Mouse (Mus musculus): ENCODE data around the gene Tmx2. TPM values are rescaled to one million over a fixed set of nuclear protein-coding genes. Genes with fewer than 3 reads are reported as not detected.
A peak's percentile ranks its signal among the peaks of the same experiment; 100 is the strongest.

Gene Tmx2
- polyA plus RNA-seq, 1 experiment from 2014 or later = 125 TPM

DNA sequence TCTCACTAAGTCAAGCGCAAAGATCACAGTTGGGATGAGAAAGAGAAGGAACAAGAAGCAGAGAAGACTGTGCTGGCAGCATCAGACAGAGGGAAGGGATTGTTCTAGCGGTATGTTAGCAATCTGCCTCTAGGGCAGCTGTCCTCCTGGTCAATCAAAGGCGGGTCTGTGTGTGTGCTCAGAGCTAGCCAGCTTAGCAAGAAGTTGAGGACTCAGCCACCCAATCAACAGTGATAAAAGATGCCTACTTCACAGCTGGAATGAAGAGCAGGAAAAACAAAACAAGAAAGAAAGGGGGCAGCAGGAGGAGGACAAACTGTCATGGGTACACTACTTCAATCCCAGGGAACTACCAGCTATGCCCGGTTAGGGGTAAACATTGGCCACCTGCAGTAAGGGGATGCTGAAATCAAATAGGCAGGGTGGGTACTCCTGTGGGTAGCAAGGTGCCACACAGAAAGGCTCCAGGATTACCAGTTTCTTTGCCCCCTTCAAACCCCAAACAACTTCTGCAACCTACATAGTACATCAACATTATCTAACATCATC lies 43.9 kb downstream of the Tmx2 start:
- H3K4me1 ChIP-seq (ENCODE audit: control insufficient read depth, insufficient read depth, low read length) = peaks cover 60% of the 10 kb centered on the region
- no peaks in the 10 kb centered on the region for H3K9me3 ChIP-seq (replicated peaks; ENCODE audit: control insufficient read depth, low read length)
- peak overlapping the region; percentile 58 for H3K9ac ChIP-seq (ENCODE audit: low read length)

DNA sequence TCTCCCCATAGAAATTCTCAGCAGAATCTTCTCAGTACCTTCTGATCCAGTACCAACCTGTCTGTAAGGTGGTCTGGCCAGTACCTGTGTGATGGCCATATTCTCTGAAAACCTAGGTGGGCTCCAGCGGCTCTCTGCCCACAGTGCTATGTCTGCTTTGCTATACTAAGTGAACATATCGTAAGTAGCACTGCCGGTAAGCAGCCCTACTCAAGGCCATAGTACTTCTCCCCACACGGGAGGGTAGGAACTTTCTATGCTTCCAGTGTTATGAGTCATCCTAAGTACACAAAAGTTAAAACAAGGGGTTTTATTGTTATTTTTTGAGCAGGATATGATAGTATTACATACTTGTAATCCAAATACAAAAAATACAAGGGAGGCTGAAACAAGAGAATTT lies 44.9 kb downstream of the Tmx2 start:
- peak overlapping the region; percentile 15 for H3K4me3 ChIP-seq (replicated peaks; ENCODE audit: low read length)
- peak overlapping the region; percentile 24; the same call in 1 of the 2 replicates for H3K9ac ChIP-seq (ENCODE audit: low read length)
- H3K36me3 ChIP-seq (ENCODE audit: control insufficient read depth, insufficient read depth, low read length) = 0 out of 2 replicates have a peak, but pooled peaks cover 2% of the 10 kb centered on the region
- H3K9me3 ChIP-seq (replicated peaks; ENCODE audit: control insufficient read depth, low read length) = no peaks in the 10 kb centered on the region
- ATAC-seq (ENCODE audit: insufficient read depth, low FRiP score) = peak; percentile 19; the same call in 1 of the 2 replicates
- H3K27me3 ChIP-seq (ENCODE audit: control insufficient read depth, insufficient read depth, low read length) = no peaks in the 10 kb centered on the region
- H3K27ac ChIP-seq (ENCODE audit: low read length) = peak overlapping the region; percentile 96
- WGBS = 39% methylated on average over 4 of the region's 4 CpGs
- peaks cover 58% of the 10 kb centered on the region for H3K4me1 ChIP-seq (ENCODE audit: control insufficient read depth, insufficient read depth, low read length)
- peak overlapping the region; percentile 53 for H3K4me2 ChIP-seq (ENCODE audit: low read depth, low read length)

More for the DNA sequence above, 43.9 kb downstream of the Tmx2 start:
- H3K4me2 ChIP-seq (ENCODE audit: low read depth, low read length) = peak overlapping the region; percentile 53
- WGBS = 24% methylated on average over 4 of the region's 4 CpGs
- no peaks in the 10 kb centered on the region for H3K27me3 ChIP-seq (ENCODE audit: control insufficient read depth, insufficient read depth, low read length)
- H3K4me3 ChIP-seq (replicated peaks; ENCODE audit: low read length) = peak overlapping the region; percentile 26
- no peak for ATAC-seq (ENCODE audit: insufficient read depth, low FRiP score)
- peak overlapping the region; percentile 96 for H3K27ac ChIP-seq (ENCODE audit: low read length)
- no peaks in the 10 kb centered on the region for H3K36me3 ChIP-seq (ENCODE audit: control insufficient read depth, insufficient read depth, low read length)

DNA sequence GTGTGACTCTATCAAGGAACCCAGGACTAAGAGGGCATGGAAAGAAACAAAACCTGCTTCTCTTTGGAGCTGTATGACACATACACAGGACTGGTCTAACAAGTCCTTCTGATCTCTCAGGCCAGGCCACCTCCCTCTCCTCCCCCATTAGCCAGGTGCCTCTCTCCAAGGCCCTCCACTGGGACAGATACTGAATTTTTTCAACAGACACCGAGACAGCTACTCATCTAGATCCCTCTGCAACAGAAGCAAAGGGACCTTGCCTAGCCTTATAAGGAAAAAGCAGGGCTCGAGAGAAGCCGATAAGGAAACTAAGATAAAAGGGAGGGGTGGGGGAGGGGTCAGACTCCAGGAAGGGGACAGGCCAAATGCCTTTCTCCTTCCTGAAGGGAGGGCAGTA lies 45.9 kb downstream of the Tmx2 start:
- peak overlapping the region; percentile 39 for H3K4me2 ChIP-seq (ENCODE audit: low read depth, low read length)
- H3K27me3 ChIP-seq (ENCODE audit: control insufficient read depth, insufficient read depth, low read length) = no peaks in the 10 kb centered on the region
- H3K4me3 ChIP-seq (replicated peaks; ENCODE audit: low read length) = 0 out of 2 replicates have a peak overlapping the region, but pooled peaks have one; percentile 4
- H3K4me1 ChIP-seq (ENCODE audit: control insufficient read depth, insufficient read depth, low read length) = peaks cover 51% of the 10 kb centered on the region
- H3K9me3 ChIP-seq (replicated peaks; ENCODE audit: control insufficient read depth, low read length) = no peaks in the 10 kb centered on the region
- peak overlapping the region; percentile 96 for H3K27ac ChIP-seq (ENCODE audit: low read length)
- H3K9ac ChIP-seq (ENCODE audit: low read length) = 0 out of 2 replicates have a peak overlapping the region, but pooled peaks have one; percentile 5
- peak; percentile 71 for ATAC-seq (ENCODE audit: insufficient read depth, low FRiP score)
- 0 out of 2 replicates have a peak, but pooled peaks cover 2% of the 10 kb centered on the region for H3K36me3 ChIP-seq (ENCODE audit: control insufficient read depth, insufficient read depth, low read length)
- WGBS = 10% methylated on average over 3 of the region's 3 CpGs

- no peak for ATAC-seq (ENCODE audit: insufficient read depth, low FRiP score)
- peaks cover 48% of the 10 kb centered on the region for H3K4me1 ChIP-seq (ENCODE audit: control insufficient read depth, insufficient read depth, low read length)
These were observed 46.9 kb downstream of the Tmx2 start for GRCm38 (mm10) chr2:84632001-84632400.

GRCm38 (mm10) chr2:84627036-84627435 lies 51.9 kb downstream of the Tmx2 start:
- H3K4me1 ChIP-seq (ENCODE audit: control insufficient read depth, insufficient read depth, low read length) = peaks cover 37% of the 10 kb centered on the region
- no peak overlapping the region for H3K4me3 ChIP-seq (replicated peaks; ENCODE audit: low read length)
- peaks cover 6% of the 10 kb centered on the region; the same call in 1 of the 2 replicates for H3K36me3 ChIP-seq (ENCODE audit: control insufficient read depth, insufficient read depth, low read length)
- 43% methylated on average over 3 of the region's 3 CpGs for WGBS
- no peak overlapping the region for H3K9ac ChIP-seq (ENCODE audit: low read length)
- no peaks in the 10 kb centered on the region for H3K27me3 ChIP-seq (ENCODE audit: control insufficient read depth, insufficient read depth, low read length)
- peak overlapping the region; percentile 83 for H3K27ac ChIP-seq (ENCODE audit: low read length)
- ATAC-seq (ENCODE audit: insufficient read depth, low FRiP score) = no peak
- H3K4me2 ChIP-seq (ENCODE audit: low read depth, low read length) = peak overlapping the region; percentile 20; the same call in 1 of the 2 replicates
- no peaks in the 10 kb centered on the region for H3K9me3 ChIP-seq (replicated peaks; ENCODE audit: control insufficient read depth, low read length)

More at GRCm38 (mm10) chr2:84632001-84632400, 46.9 kb downstream of the Tmx2 start:
- Histone ChIP-seq H3K27ac (ENCODE audit: low read length) (peak overlapping the region; percentile 96), H3K27me3 (ENCODE audit: control insufficient read depth, insufficient read depth, low read length) (no peaks in the 10 kb centered on the region), H3K4me2 (ENCODE audit: low read depth, low read length) (no peak overlapping the region; the same call in 1 of the 2 replicates), H3K36me3 (ENCODE audit: control insufficient read depth, insufficient read depth, low read length) (0 out of 2 replicates have a peak, but pooled peaks cover 2% of the 10 kb centered on the region), H3K4me3 (replicated peaks; ENCODE audit: low read length) (no peak overlapping the region), H3K9ac (ENCODE audit: low read length) (no peak overlapping the region), H3K9me3 (replicated peaks; ENCODE audit: control insufficient read depth, low read length) (no peaks in the 10 kb centered on the region)
- WGBS = 79% methylated on average over 1 of the region's 1 CpGs

DNA sequence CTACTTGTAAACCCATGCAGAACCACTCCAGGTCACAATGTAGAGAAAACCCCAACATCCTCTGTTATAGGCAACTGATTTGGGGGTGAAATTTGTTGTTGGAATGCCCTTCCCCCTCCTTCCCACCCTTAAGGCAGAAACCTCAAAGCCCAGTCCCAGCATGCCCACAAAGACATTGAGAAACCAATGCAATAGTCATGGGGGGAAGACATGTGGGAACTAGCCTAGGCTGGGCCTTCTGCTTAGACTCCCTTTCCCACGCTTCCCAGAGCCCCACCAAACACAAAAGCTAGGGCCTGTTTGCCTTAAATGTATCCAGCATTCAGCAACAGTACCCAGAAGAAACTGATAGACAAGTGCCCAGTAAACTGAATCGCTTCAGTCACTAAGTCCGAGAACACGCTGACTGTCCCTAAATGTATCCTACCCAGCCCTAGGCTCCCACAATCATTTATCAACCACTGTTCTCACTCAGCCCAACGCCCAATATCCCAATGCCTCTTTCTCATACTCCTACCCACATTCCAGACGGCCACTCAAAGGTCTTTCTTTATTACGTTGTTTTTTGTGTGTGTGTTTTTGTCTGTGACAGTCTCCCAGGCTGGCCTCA lies 52.5 kb downstream of the Tmx2 start:
- Histone ChIP-seq H3K4me3 (replicated peaks; ENCODE audit: low read length) (no peak overlapping the region), H3K4me2 (ENCODE audit: low read depth, low read length) (peak overlapping the region; percentile 20; the same call in 1 of the 2 replicates), H3K4me1 (ENCODE audit: control insufficient read depth, insufficient read depth, low read length) (peaks cover 37% of the 10 kb centered on the region), H3K27ac (ENCODE audit: low read length) (peak overlapping the region; percentile 83), H3K9ac (ENCODE audit: low read length) (no peak overlapping the region), H3K36me3 (ENCODE audit: control insufficient read depth, insufficient read depth, low read length) (peaks cover 6% of the 10 kb centered on the region; the same call in 1 of the 2 replicates), H3K27me3 (ENCODE audit: control insufficient read depth, insufficient read depth, low read length) (no peaks in the 10 kb centered on the region), H3K9me3 (replicated peaks; ENCODE audit: control insufficient read depth, low read length) (no peaks in the 10 kb centered on the region)
- 56% methylated on average over 7 of the region's 7 CpGs for WGBS
- peak; percentile 3; the same call in 1 of the 2 replicates for ATAC-seq (ENCODE audit: insufficient read depth, low FRiP score)

GRCm38 (mm10) chr2:84624201-84624600 lies 54.7 kb downstream of the Tmx2 start:
- Histone ChIP-seq H3K9ac (ENCODE audit: low read length) (no peak overlapping the region), H3K27me3 (ENCODE audit: control insufficient read depth, insufficient read depth, low read length) (no peaks in the 10 kb centered on the region), H3K27ac (ENCODE audit: low read length) (peak overlapping the region; percentile 55; the same call in 1 of the 2 replicates), H3K4me1 (ENCODE audit: control insufficient read depth, insufficient read depth, low read length) (peaks cover 43% of the 10 kb centered on the region), H3K36me3 (ENCODE audit: control insufficient read depth, insufficient read depth, low read length) (peaks cover 17% of the 10 kb centered on the region), H3K9me3 (replicated peaks; ENCODE audit: control insufficient read depth, low read length) (no peaks in the 10 kb centered on the region), H3K4me3 (replicated peaks; ENCODE audit: low read length) (no peak overlapping the region), H3K4me2 (ENCODE audit: low read depth, low read length) (no peak overlapping the region)
- no peak for ATAC-seq (ENCODE audit: insufficient read depth, low FRiP score)
- WGBS = 90% methylated on average over 17 of the region's 17 CpGs

GRCm38 (mm10) chr2:84623428-84624119 lies 55.4 kb downstream of the Tmx2 start:
- peaks cover 17% of the 10 kb centered on the region for H3K36me3 ChIP-seq (ENCODE audit: control insufficient read depth, insufficient read depth, low read length)
- no peak overlapping the region for H3K4me2 ChIP-seq (ENCODE audit: low read depth, low read length)
- H3K27me3 ChIP-seq (ENCODE audit: control insufficient read depth, insufficient read depth, low read length) = no peaks in the 10 kb centered on the region
- no peaks in the 10 kb centered on the region for H3K9me3 ChIP-seq (replicated peaks; ENCODE audit: control insufficient read depth, low read length)
- H3K27ac ChIP-seq (ENCODE audit: low read length) = peak overlapping the region; percentile 55; the same call in 1 of the 2 replicates
- no peak overlapping the region for H3K4me3 ChIP-seq (replicated peaks; ENCODE audit: low read length)
- 78% methylated on average over 3 of the region's 3 CpGs for WGBS
- no peak overlapping the region for H3K9ac ChIP-seq (ENCODE audit: low read length)
- H3K4me1 ChIP-seq (ENCODE audit: control insufficient read depth, insufficient read depth, low read length) = peaks cover 43% of the 10 kb centered on the region
- no peak for ATAC-seq (ENCODE audit: insufficient read depth, low FRiP score)

Data from stomach, embryonic 16.5 days (tissue).